Mouse (Mus musculus) liver, embryonic 16.5 days (tissue): ENCODE results near the gene Dhx57. TPM values are rescaled to one million over a fixed set of nuclear protein-coding genes. Genes with fewer than 3 reads are reported as not detected.
"Not testable (repeated sequence)": the region's sequence is repeated elsewhere in the genome, so short reads cannot be mapped to it uniquely, and the experiment has no call there.

Experiments used
- ATAC-seq: fragments of 200-750 bp; cut with Nextera tagmentation; 2 replicates; pipeline ENCODE4 v1.8.0; 2017; ENCODE audit warnings: low read depth, mild to moderate bottlenecking, moderate number of reproducible peaks, moderate library complexity
- H3K27ac ChIP-seq: fragments of 300-500 bp; sonication (generic); 2 replicates; pipeline ENCODE4 v1.5.1; 2014; ENCODE audit warnings: mild to moderate bottlenecking, low read length
- H3K27me3 ChIP-seq: fragments of 300-500 bp; sonication (generic); 2 replicates; pipeline ENCODE4 v1.6.1; 2014; ENCODE audit warnings: low read depth, low read length, mixed read lengths; ENCODE audit not compliant: control insufficient read depth, insufficient read depth
- H3K36me3 ChIP-seq: fragments of 300-500 bp; sonication (generic); 2 replicates; pipeline ENCODE4 v1.6.1; 2014; ENCODE audit warnings: mild to moderate bottlenecking; ENCODE audit not compliant: control insufficient read depth, insufficient read depth
- H3K4me1 ChIP-seq: fragments of 300-500 bp; sonication (generic); 2 replicates; pipeline ENCODE4 v1.6.1; 2014; ENCODE audit warnings: low read depth, low read length, mixed read lengths; ENCODE audit not compliant: control insufficient read depth
- H3K4me2 ChIP-seq: fragments of 300-500 bp; sonication (generic); 2 replicates; pipeline ENCODE4 v1.6.1; 2014; ENCODE audit warnings: low read depth, low read length, mixed read lengths
- H3K4me3 ChIP-seq: fragments of 300-500 bp; sonication (generic); 2 replicates; pipeline ENCODE4 v1.5.1; 2014; ENCODE audit warnings: low read depth, mild to moderate bottlenecking, low read length
- H3K9ac ChIP-seq: fragments of 300-500 bp; sonication (generic); 2 replicates; pipeline ENCODE4 v1.6.1; 2014; ENCODE audit warnings: low read depth, low read length
- H3K9me3 ChIP-seq: fragments of 300-500 bp; sonication (generic); replicated peaks from 2 replicates; pipeline ENCODE4 v1.6.1; 2016; ENCODE audit warnings: low read length; ENCODE audit not compliant: control insufficient read depth
- WGBS: fragments of 180-500 bp; shearing (Covaris S2); extraction: QIAGEN DNeasy Blood & Tissue Kit; methylation state at CpG from one replicate; pipeline ENCODE4 v1.1.7; 2014; ENCODE audit not compliant: insufficient replicate concordance; 5-methylcytosine and 5-hydroxymethylcytosine counted together
- polyA plus RNA-seq: library from polyadenylated mRNA; unstranded; fragments of >200 nt; fragmentation: Nextera tagmentation; extraction: Ambion mirVana; gene quantifications from 2 replicates; pipeline ENCODE4 v1.2.1, GENCODE M21; 2015

Dhx57 gene
- polyA plus RNA-seq, 1 experiment from 2014 or later: 4.8 TPM

GRCm38 (mm10) chr17:80237475-80237874, 52.8 kb downstream of the Dhx57 start:
- Histone ChIP-seq H3K9ac (no peak overlapping the region), H3K27ac (no peak overlapping the region), H3K4me1 (no peaks in the 10 kb centered on the region), H3K27me3 (no peaks in the 10 kb centered on the region), H3K4me2 (no peak overlapping the region), H3K4me3 (no peak overlapping the region), H3K36me3 (peaks cover 11% of the 10 kb centered on the region), H3K9me3 (no peaks in the 10 kb centered on the region)
- no peak for ATAC-seq
- WGBS: 75% methylated on average over 5 of the region's 5 CpGs

- no peak overlapping the region for H3K27ac ChIP-seq
- no peak overlapping the region for H3K4me3 ChIP-seq
- no peaks in the 10 kb centered on the region for H3K9me3 ChIP-seq
- no peak overlapping the region for H3K4me2 ChIP-seq
- H3K9ac ChIP-seq: no peak overlapping the region
- H3K36me3 ChIP-seq: peaks cover 8% of the 10 kb centered on the region
- no peak for ATAC-seq
- 71% methylated on average over 3 of the region's 3 CpGs for WGBS
- H3K27me3 ChIP-seq: no peaks in the 10 kb centered on the region
- no peaks in the 10 kb centered on the region for H3K4me1 ChIP-seq
Observed at GRCm38 (mm10) chr17:80236805-80237204, 53.5 kb downstream of the Dhx57 start.

GRCm38 (mm10) chr17:80235477-80235876, 54.8 kb downstream of the Dhx57 start:
- Histone ChIP-seq H3K36me3 (peaks cover 3% of the 10 kb centered on the region), H3K9me3 (no peaks in the 10 kb centered on the region), H3K4me1 (no peaks in the 10 kb centered on the region), H3K4me2 (no peak overlapping the region), H3K4me3 (no peak overlapping the region), H3K27ac (no peak overlapping the region), H3K9ac (no peak overlapping the region), H3K27me3 (no peaks in the 10 kb centered on the region)
- 56% methylated on average over 3 of the region's 3 CpGs for WGBS
- no peak for ATAC-seq

- Histone ChIP-seq H3K36me3 (no peaks in the 10 kb centered on the region), H3K27ac (no peak overlapping the region), H3K4me3 (no peak overlapping the region), H3K9me3 (no peaks in the 10 kb centered on the region), H3K4me2 (no peak overlapping the region), H3K9ac (no peak overlapping the region), H3K27me3 (no peaks in the 10 kb centered on the region), H3K4me1 (no peaks in the 10 kb centered on the region)
- no peak for ATAC-seq
- 67% methylated on average over 7 of the region's 7 CpGs for WGBS
Observed at GRCm38 (mm10) chr17:80234376-80234775, 55.9 kb downstream of the Dhx57 start.

- ATAC-seq: no peak
- no peak overlapping the region for H3K27ac ChIP-seq
- H3K4me3 ChIP-seq: no peak overlapping the region
- no peaks in the 10 kb centered on the region for H3K27me3 ChIP-seq
- H3K4me2 ChIP-seq: no peak overlapping the region
- H3K36me3 ChIP-seq: no peaks in the 10 kb centered on the region
- no peaks in the 10 kb centered on the region for H3K9me3 ChIP-seq
- H3K9ac ChIP-seq: no peak overlapping the region
- WGBS: 66% methylated on average over 5 of the region's 5 CpGs
- H3K4me1 ChIP-seq: no peaks in the 10 kb centered on the region
Observed at GRCm38 (mm10) chr17:80233844-80234243, 56.4 kb downstream of the Dhx57 start.

GRCm38 (mm10) chr17:80229396-80229795, 60.9 kb downstream of the Dhx57 start:
- Histone ChIP-seq H3K36me3 (no peaks in the 10 kb centered on the region), H3K4me2 (no peak overlapping the region), H3K9ac (no peak overlapping the region), H3K4me1 (peaks cover 5% of the 10 kb centered on the region; the same call in 1 of the 2 replicates), H3K27me3 (no peaks in the 10 kb centered on the region), H3K4me3 (no peak overlapping the region), H3K9me3 (no peaks in the 10 kb centered on the region), H3K27ac (no peak overlapping the region)
- no peak for ATAC-seq
- 82% methylated on average over 2 of the region's 2 CpGs for WGBS

GRCm38 (mm10) chr17:80225142-80225541, 65.1 kb downstream of the Dhx57 start:
- peak overlapping the region; percentile 69 for H3K9ac ChIP-seq
- H3K27me3 ChIP-seq, H3K27ac ChIP-seq, H3K36me3 ChIP-seq, H3K4me1 ChIP-seq, H3K9me3 ChIP-seq, ATAC-seq: not testable (repeated sequence)
- 18% methylated on average over 4 of the region's 5 CpGs for WGBS
- peak overlapping the region; percentile 91 for H3K4me2 ChIP-seq
- peak overlapping the region; percentile 74 for H3K4me3 ChIP-seq

- Histone ChIP-seq H3K27me3 (no peaks in the 10 kb centered on the region), H3K4me3 (peak within 1 kb of the TSS; percentile 74)
Observed at GRCm38 (mm10) chr17:80224326-80225116, 65.8 kb downstream of the Dhx57 start, which contains the start of gene Gemin6. Gene Gemin6 (plus strand): TSS chr17:80224441.

GRCm38 (mm10) chr17:80223829-80224228, 66.4 kb downstream of the Dhx57 start:
- WGBS: 4% methylated on average over 9 of the region's 9 CpGs
- Histone ChIP-seq H3K4me1 (peaks cover 9% of the 10 kb centered on the region), H3K9ac (peak overlapping the region; percentile 69), H3K4me3 (peak overlapping the region; percentile 74), H3K4me2 (peak overlapping the region; percentile 91), H3K27ac (peak overlapping the region; percentile 70), H3K27me3 (no peaks in the 10 kb centered on the region), H3K36me3 (no peaks in the 10 kb centered on the region), H3K9me3 (no peaks in the 10 kb centered on the region)
- peak; percentile 8; the same call in 1 of the 2 replicates for ATAC-seq

More at GRCm38 (mm10) chr17:80224326-80225116, 65.8 kb downstream of the Dhx57 start, which contains the start of gene Gemin6:
- Histone ChIP-seq H3K9ac (peak within 1 kb of the TSS; percentile 69), H3K4me1 (peaks cover 9% of the 10 kb centered on the region), H3K4me2 (peak within 1 kb of the TSS; percentile 91), H3K36me3 (no peaks in the 10 kb centered on the region), H3K27ac (peak within 1 kb of the TSS; percentile 70), H3K9me3 (no peaks in the 10 kb centered on the region)
- peak; percentile 96 for ATAC-seq
- WGBS: under 1% methylated on average over 33 of the region's 33 CpGs
